Mouse (Mus musculus): ENCODE measurements around the gene Odf3b. TPM values are rescaled to one million over a fixed set of nuclear protein-coding genes. Genes with fewer than 3 reads are reported as not detected.

The Odf3b gene
- total RNA-seq, 2 experiments from 2014 or later = 0.68 to 1.6 TPM

DNA sequence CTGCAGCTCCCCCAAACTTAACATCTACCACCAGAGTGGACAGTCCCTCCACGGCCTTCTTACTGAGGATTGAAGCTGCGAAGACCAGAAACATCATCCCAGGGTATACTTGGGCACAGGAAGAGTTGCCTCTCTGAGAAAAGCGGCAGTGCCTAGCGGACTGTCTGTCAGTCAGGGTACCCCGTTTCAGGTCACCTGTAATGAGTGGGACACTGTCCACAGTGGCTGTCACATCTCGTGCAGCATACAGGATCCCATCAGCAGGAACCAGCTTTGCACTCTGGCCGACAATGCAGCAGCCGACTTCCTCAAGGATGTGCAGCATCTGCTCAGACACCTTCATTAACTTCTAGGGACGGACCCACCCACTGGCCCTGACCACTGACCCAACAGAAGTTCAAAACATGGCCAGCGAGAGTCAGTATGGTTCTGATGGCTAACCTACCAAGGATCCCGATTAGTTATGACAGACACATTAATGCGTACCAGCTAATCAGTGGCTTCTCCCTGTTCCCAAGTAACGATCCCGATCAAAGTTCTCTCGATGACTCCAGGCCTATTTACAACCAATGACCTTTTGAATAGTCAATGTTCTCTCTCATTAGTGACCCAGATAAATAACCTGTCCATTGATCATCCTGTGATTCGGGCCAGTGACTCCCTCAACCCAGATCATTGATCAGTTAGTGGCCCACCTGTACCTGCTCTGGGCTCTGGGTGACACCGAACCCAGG is 4.1 kb downstream of the Odf3b start:
- no peak for DNase-seq

DNA sequence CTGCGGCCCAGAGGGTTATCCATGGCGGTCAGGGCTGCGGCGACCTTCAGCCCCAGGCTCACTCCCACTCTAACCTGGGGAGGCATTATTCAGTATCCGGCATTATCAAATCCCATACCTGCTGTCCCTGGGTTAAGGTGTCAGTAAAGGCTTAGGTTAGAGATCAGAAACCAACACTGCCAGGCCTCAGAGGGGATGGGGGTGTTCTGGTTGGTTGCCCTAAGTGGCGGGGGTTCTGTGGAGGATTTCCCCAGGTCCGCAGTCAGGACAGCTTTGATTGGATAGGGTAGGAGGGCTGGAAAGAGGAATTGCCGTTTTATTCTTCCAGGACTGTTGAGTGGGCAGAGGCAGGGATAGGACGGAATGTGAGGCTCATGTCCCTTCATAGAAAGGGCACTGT is 4.7 kb downstream of the Odf3b start:
- no peak for DNase-seq

DNA sequence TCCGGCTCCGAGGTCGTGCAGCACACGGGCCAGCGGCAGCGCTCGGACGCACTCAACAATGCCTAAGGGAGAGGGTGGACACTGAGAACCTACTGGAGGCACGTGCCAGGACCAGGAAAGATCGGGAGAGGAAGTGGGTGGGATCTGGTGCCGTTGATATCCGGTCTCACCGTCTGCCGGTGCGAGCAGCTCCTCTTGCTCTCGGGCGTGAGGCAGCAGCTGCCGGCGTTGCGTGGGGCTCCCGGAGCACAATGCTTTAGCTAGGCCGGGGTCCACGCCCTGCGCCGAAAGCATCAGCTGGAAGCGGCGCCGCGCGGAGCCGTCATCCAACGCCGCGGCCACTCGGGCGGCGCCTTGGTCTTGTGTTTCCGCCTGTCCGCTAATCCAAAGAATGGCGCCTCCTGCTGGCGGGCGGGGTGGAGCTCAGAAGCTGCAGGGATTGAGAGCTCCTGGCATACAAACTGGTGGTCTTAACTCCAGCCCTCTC is 5.3 kb downstream of the Odf3b start, which contains the start of gene Sco2:
Sco2 (minus strand) TSS at position 85 of the 487 bp plus-strand sequence.
- peak; percentile 98 for DNase-seq

DNA sequence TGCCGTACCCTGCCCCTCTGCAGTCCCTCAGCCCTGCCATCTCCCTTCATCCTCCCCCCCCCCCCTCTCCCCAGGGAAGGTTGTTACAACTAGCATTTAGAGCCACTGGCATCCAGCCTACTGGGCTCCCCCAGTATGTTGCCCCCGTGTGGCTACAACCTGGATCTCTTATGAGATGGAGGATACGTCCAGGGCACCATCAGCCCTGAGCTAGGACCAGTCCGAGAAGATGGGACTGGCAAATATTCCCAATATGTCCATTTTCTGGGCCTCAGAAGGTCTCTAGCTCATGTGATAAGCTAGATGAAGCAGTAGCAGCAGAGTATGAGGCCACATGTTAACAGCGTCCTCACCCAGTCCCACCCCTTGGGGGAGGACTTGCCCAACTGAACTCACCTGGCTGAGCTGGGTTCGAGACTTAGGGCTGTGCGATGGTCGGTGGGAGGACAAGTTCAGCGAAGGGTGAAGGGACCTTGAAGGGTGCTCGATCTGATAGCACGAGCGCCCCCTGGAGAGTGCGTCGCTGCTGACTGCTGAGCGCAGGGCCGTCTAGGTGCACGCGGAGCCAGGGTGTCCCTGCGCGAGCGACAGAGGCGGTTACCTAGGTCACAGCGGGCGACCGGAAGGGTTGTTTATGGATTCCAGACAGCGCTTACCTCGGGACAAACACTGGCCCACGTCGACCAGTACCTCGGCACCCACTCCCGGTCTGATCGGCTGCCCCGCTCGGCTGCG is 5.9 kb downstream of the Odf3b start:
- DNase-seq = peak; percentile 88

DNA sequence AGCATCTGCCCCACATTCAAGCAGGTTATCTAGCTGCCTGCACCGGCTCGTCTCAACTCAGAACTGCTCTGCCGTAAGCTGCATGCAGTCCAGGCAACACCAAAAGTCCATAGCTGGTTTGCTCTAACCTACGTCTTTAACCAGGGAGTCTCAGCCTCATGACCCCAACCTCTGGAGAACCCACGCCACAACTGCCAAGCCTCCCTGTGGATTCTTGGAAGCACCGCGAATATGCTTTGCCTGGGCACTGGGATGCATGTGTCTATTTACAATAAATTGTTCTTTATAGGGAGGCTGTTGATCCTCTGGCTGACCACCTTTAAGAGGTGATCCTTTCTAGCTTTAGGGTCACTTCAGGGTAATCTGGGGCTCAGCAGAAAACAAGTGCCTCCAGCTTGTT is 6.5 kb downstream of the Odf3b start:
- no peak for DNase-seq

DNA sequence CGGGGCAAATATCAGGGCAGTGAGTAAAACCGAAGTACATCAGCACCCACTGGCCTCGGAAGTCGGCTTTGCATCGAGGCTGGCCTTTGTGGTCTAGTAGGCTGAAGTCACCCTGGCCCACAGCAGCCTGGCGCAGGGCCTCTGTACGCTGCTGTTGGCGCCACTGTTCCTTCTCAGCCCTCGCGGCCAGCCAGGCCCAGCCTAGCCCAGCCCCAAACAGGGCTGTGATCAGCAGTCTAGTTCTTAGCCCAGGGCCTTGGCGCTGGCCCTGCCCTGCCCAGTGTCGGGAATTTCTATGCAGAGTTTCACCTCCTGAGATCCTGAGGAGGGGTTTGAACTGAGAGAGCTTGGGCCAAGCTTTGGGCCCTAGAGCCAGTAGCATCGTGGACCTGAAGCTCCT is 7.0 kb downstream of the Odf3b start:
- no peak for DNase-seq

DNA sequence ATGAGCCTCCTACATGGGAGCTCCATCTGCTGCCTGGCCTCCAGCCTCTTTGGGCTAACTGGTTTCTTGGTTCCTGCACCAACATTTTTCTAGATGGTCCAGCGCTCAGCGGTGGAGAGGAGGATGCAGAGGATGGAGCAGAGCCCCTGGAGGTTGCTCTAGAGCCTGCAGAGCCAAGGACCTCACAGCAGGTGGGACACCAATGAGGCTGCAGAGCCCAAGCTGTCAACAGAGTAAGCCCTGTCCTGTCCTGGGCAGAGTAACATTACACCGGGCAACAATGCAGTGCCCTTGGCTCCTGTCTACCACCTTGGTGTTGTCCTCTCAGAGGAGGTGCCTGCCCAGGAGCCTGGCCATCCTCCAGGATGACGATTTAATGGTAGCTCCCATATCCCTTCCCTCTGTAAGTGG is 13.9 kb downstream of the Odf3b start:
- no peak for DNase-seq

DNA sequence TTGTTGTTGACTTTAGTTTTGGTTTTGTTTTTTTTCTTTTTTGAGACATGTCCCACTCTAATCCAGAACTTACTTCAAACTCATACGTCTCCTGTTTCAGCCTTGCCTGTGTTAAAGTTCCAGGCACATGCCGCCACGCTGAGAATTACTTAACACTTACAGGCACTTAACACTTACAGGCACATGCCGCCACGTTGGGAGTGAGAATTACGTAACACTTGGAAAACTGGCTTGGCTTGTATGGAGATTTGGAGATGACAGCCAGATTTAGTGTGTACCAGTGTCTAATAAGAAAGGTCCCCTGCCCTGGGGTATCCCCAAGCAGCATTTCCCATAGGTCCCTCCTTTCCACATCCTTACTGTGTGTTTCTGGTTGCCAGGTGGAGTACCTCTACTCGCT is 16.0 kb downstream of the Odf3b start:
- DNase-seq = no peak

DNA sequence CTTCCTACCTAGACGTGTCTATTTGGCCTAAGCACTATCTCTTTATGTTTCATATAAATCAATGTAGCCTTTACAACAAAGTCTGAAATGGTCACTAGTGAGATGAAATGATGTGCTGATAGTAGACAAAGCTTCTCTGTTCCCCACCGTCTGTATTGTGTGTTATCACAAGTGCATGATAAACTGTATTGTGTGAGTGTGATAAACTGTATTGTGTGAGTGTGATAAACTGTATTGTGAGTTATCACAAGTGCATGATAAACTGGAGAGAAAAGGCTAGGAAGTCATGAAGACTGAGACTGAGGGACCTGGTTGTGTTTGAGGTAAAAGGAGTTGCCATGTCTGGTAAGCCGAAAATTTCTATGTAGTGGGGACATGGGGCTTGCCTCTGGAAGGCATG is 20.3 kb downstream of the Odf3b start:
- no peak for DNase-seq

DNA sequence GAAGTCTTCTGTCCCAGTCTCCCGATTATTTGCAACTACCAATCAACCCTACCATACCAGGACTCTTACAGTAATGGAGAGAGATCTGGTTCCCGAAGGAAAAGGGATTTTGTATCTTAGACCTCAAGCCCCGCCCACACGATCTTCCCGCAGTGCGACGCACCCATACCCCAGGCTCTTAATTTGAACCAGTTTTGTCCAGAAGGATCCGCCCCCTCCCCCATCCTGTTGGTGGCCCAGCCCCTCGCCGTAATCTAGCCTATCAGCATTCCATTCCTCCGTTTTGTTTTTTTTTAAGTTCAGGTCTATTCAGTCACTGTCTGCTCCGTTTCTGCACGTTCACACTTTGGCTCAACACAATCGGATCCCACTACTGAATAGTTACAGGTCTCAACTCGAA is 22.7 kb downstream of the Odf3b start:
- peak; percentile 68 for DNase-seq

DNA sequence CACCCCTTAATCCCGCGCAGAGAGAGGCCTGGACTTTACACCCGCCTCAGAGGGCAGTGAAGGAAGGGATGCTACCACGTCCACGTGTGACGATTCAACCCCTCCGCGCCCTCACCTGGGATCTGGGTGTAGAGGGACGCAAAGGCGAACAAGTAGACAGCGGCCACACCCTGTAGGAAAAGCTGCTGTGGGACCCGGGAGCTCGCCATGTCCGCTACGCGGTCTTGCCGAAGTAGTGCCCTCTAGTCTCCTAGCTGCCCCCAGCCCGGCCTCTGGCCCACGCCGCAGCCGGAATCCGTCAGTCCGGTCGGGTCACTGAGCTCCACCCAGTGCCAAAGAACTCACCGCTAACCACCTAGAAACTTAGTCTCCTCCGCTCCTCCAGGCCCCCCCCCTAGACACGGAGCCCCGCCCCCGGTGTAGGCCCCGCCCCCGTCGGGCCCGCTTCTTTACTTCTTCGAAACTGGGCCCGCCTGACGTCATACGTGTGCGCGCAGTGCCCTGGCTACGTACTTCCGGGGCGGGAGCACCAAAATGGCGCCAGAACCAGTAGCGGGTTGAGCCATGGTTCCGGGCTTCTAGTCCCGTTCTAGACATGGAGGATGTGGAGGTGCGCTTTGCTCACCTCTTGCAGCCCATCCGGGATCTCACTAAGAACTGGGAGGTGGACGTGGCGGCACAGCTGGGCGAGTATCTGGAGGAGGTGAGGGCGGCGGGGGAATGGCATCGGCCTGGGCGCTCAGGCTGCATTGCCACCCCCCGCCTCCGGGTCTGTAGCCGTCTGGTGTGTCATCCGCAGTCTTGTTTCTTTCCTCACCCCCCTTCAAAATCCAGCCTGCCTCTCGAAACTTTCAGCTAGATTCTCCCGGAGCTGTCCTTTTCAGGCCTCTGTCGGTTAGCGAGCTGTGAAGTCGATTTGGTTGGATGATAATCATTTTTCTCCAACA is 23.6 kb downstream of the Odf3b start, which contains the start of the genes Lmf2 and Ncaph2:
Lmf2 (minus strand) TSS at position 419 of the 947 bp plus-strand sequence.
Ncaph2 (plus strand) TSS at position 479 of the 947 bp plus-strand sequence.
- peak; percentile 97 for DNase-seq

DNA sequence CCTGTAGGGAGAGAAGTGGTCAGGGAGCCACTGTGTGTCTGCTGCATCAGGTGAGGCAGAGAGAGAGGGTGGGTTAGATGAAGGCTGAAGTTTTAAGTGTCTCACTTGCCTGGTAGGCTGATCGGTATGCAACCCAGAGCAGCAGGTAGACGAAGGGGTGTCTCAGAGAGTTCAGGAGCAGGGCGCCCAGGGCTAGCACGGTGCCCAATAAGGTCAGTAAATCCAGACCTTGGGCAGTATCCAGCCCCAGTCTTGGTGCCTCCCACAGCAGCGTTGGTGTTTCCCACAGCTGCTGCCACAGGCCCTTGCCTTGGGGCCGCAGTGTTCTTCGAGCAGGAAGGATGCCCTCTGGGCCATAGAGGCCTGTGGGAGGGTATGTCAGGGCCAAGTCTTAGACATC is 24.6 kb downstream of the Odf3b start:
- DNase-seq = peak; percentile 12

DNA sequence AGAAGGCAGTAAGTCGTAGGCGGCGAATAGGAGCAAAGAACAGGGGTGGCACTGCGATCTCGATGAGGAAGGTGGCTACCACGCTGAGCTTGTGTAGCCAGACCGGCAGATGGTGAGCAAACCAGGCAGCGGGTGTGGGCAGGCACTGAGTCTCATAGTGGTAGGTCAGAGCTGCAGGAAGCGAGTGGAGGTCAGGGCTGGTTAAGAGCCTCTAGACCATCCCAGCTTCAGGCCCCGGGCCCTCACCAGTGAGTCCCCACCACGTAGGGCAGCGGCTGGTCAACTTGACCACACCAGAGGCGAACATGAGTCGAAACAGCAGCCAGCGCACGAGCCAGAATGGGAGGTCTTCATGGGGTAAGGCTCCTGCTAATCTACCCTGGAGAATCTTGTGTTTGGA is 25.2 kb downstream of the Odf3b start:
- DNase-seq = no peak

DNA sequence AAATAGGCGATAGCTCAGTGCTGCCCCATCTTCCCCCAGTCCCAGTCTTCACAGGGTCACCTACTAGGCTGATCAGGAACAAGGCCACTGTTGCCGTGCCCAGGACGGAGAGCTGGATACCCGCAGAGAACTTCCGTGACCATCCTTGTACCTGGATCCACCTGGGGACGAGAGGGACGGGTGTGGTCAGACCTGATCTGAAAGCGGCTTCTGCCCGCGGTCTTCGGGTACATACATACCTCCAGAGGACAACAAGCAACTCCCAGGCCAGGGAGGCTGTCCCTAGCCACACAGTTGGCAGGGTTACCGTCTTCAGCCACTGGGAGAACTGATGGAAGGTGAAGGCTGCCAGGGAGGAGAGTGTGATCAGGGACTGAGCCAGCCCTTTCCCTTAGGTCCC is 26.3 kb downstream of the Odf3b start:
- no peak for DNase-seq

DNA sequence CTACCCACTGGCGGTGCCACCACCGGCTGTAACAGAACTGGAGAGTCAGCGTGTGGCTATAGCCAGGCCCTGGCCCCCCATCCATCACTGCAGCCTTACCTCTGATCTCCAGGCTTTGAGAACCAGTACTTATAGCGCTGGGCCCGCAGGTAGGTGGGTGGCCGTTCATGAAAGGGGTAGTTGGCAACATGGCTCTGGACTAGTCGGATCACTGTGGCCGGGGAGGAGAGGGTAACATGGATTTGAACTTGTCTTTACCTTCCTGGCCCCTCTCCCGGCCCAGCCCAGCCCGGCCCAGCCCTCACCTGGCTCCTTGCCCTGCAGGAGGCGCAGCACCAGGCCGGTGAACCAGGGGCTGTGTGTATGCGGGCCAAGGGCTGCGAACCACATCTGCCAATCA is 27.0 kb downstream of the Odf3b start:
- no peak for DNase-seq

DNA sequence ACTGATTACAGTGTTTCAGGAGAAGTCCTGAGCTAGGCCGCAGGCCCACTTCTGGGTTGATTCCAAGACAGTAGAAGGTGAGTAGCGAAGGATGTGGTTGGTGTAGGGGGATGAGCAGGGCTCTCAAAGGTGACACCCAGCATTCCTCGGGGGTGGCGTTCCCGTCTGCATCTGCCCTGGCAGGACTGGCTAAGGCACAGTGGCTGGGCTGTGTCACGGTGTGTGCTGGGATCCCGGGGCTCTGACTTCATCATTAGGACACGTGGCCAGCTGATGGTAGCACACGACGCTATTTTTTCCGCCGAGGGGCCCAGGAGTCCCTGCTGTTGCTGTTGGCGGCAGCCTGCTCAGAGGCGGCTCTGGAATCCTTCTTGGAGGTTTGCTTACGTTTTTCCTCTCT is 27.8 kb downstream of the Odf3b start:
- no peak for DNase-seq

DNA sequence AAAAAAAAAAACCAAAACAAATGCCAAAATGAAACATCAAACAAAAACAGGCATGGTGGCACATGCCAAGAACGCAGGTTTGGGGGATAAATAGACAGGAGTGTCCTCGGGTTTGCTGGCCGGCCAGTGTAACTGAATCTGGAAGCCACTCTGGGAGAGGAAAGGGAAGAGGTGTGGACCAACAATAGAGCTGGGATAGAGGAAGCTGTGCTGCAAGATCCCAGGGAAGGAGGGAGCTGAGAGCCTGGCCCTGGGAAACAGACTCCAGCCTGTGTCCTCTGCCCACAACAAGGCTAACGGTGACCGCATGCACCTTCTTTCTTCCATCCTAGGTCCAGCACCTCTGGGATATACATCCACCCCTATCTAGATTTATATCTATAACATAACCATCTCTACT is 28.6 kb downstream of the Odf3b start:
- no peak for DNase-seq

DNA sequence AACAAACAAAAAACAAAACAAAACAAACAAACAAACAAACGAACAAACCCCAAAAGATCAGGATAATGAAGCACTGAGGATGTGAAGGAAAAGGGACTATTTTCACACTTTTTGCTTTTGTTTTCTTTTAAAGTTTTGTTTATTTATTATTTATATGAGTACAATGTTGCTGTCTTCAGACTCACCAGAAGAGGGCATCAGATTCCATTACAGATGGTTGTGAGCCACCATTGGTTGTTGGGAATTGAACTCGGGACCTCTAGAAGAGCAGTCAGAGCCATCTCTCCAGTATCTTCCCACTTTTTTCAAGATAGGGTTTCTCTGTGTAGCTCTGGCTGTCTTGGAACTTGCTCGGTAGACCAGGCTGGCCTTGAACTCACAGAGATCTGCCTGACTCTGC is 35.8 kb downstream of the Odf3b start:
- DNase-seq = no peak

DNA sequence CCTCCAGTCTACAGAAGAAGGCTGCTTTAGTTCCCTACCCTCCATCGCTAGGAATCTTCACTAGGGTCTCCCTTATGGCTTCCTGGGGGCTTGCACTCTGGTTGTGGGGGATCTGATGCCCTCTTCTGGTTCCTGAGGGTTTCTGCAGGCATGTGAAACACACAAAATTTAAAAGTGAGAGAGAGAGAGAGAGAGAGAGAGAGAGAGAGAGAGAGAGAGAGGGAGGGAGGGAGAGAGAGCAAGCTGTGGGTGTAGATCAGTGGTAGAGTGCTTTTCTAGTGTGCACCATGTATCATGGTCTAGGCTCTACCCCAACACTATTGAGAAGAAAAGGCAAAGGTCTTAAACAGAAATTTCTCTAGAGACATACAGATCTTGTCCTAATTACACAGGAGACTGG is 37.4 kb downstream of the Odf3b start:
- DNase-seq = no peak

DNA sequence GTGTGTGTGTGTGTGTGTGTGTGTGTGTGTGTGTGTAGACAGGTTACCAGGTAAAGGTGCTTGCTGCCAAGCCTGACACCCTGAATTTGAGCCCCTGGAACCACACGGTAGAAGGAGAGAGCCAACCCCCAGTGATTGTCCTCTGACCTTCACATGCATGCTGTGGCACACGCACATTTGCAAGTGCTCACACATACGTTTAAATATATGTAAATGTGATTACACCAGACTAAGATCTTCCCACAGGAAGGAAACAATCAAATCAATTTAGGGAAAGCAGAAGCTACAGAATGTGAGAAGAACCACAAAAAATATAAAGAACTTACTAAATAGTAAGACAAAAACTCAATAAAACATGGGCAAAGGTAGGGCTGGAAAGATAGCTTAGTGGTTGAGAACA is 38.9 kb downstream of the Odf3b start:
- no peak for DNase-seq

DNA sequence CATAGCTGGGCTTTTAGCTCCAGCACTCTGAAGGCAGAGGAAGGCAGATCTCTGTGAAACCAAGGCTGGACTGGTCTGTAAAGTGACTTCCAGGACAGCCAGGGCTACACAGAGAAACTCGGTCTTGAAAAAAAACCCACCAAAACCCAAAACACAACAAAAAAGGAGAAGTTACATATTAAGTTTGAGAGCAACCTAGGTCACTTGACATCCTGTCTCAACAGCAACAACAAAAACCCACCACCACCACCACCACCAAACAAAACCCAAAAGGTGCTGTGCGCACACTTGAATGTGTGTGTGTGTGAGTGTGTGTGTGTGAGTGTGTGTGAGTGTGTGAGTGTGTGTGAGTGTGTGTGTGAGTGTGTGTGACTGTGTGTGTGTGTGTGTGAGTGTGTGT is 39.4 kb downstream of the Odf3b start:
- no peak for DNase-seq

DNA sequence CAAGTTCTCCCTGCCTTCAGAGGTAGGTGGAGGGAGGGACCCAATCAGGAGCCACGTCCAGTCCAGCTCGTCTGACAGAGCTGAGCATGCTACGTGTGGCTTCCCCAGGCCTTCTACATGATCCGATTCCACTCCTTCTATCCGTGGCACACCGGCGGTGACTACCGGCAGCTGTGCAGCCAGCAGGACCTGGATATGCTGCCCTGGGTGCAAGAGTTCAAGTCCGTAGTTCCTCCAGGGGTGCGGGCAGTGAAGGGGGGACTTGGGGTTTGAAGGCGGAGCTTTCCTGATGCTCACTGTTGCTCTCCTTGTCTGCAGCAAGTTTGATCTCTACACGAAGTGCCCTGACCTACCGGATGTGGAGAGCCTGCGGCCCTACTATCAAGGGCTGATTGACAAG is 42.7 kb downstream of the Odf3b start:
- DNase-seq = no peak

Data from gastrocnemius, postnatal 10 days (tissue).